Mouse (Mus musculus) bone marrow, adult 2 months (tissue): Measurements from ENCODE around the gene 2700049A03Rik.

Experiments
- CTCF ChIP-seq: fragments of 200-500 bp; IDR thresholded peaks from 2 replicates; pipeline ENCODE4 v1.5.1; 2011; ENCODE audit warnings: low read length, control low read depth; ENCODE audit not compliant: control insufficient read depth, insufficient read depth
- POLR2A ChIP-seq: fragments of 200-500 bp; IDR thresholded peaks from 2 replicates; pipeline ENCODE4 v1.6.1; 2011; ENCODE audit warnings: low read depth, mild to moderate bottlenecking, control low read depth, low read length, borderline replicate concordance; ENCODE audit not compliant: control insufficient read depth

GRCm38 (mm10) chr12:71141189-71141588, 4.5 kb downstream of the 2700049A03Rik start:
- TF ChIP-seq CTCF: no peak
- no peak for TF ChIP-seq POLR2A
